Mouse (Mus musculus): ENCODE results near the gene Hipk2.

The Hipk2 gene

GRCm38 (mm10) chr6:38755188-38755587 is 120.8 kb downstream of the Hipk2 start:
- no peak for DNase-seq (ENCODE audit: low read depth, low spot score)

- no peak for DNase-seq (ENCODE audit: low read depth, low spot score)
Observed at GRCm38 (mm10) chr6:38753729-38754128, 122.2 kb downstream of the Hipk2 start.

- DNase-seq (ENCODE audit: low read depth, low spot score): no peak
Observed at GRCm38 (mm10) chr6:38753025-38753424, 122.9 kb downstream of the Hipk2 start.

GRCm38 (mm10) chr6:38752495-38752894 is 123.5 kb downstream of the Hipk2 start:
- peak; percentile 37 for DNase-seq (ENCODE audit: low read depth, low spot score)

GRCm38 (mm10) chr6:38748037-38748436 is 127.9 kb downstream of the Hipk2 start:
- no peak for DNase-seq (ENCODE audit: low read depth, low spot score)

GRCm38 (mm10) chr6:38743351-38743750 is 132.6 kb downstream of the Hipk2 start:
- DNase-seq (ENCODE audit: low read depth, low spot score): no peak

GRCm38 (mm10) chr6:38742441-38742840 is 133.5 kb downstream of the Hipk2 start:
- no peak for DNase-seq (ENCODE audit: low read depth, low spot score)

- DNase-seq (ENCODE audit: low read depth, low spot score): no peak
Observed at GRCm38 (mm10) chr6:38741024-38741423, 134.9 kb downstream of the Hipk2 start.

- no peak for DNase-seq (ENCODE audit: low read depth, low spot score)
Observed at GRCm38 (mm10) chr6:38739266-38739665, 136.7 kb downstream of the Hipk2 start.

- peak; percentile 61 for DNase-seq (ENCODE audit: low read depth, low spot score)
Observed at GRCm38 (mm10) chr6:38737763-38738162, 138.2 kb downstream of the Hipk2 start.

- DNase-seq (ENCODE audit: low read depth, low spot score): peak; percentile 90
Observed at GRCm38 (mm10) chr6:38736240-38736639, 139.7 kb downstream of the Hipk2 start.

- DNase-seq (ENCODE audit: low read depth, low spot score): peak; percentile 71
Observed at GRCm38 (mm10) chr6:38732681-38733080, 143.3 kb downstream of the Hipk2 start.

GRCm38 (mm10) chr6:38730169-38731146 is 145.5 kb downstream of the Hipk2 start:
- DNase-seq (ENCODE audit: low read depth, low spot score): peak; percentile 95

- DNase-seq (ENCODE audit: low read depth, low spot score): no peak
Observed at GRCm38 (mm10) chr6:38725515-38725914, 150.4 kb downstream of the Hipk2 start.

GRCm38 (mm10) chr6:38721361-38721760 is 154.6 kb downstream of the Hipk2 start:
- no peak for DNase-seq (ENCODE audit: low read depth, low spot score)

- no peak for DNase-seq (ENCODE audit: low read depth, low spot score)
Observed at GRCm38 (mm10) chr6:38719229-38719628, 156.7 kb downstream of the Hipk2 start.

- DNase-seq (ENCODE audit: low read depth, low spot score): no peak
Observed at GRCm38 (mm10) chr6:38718625-38719024, 157.3 kb downstream of the Hipk2 start.

GRCm38 (mm10) chr6:38715881-38716280 is 160.1 kb downstream of the Hipk2 start:
- no peak for DNase-seq (ENCODE audit: low read depth, low spot score)

- DNase-seq (ENCODE audit: low read depth, low spot score): no peak
Observed at GRCm38 (mm10) chr6:38713957-38714898, 161.7 kb downstream of the Hipk2 start.

- DNase-seq (ENCODE audit: low read depth, low spot score): peak; percentile 48
Observed at GRCm38 (mm10) chr6:38710449-38710848, 165.5 kb downstream of the Hipk2 start.

- peak; percentile 73 for DNase-seq (ENCODE audit: low read depth, low spot score)
Observed at GRCm38 (mm10) chr6:38704264-38704984, 171.5 kb downstream of the Hipk2 start.

Data from brain, adult 2 months (tissue).